Mouse (Mus musculus) heart, embryonic 10.5 days (tissue): ENCODE data around the gene Apol8. TPM values are rescaled to one million over a fixed set of nuclear protein-coding genes. Genes with fewer than 3 reads are reported as not detected.

ENCODE experiments used
- polyA plus RNA-seq: library from polyadenylated mRNA; unstranded; fragments of >200 nt; fragmentation: Nextera tagmentation; extraction: Ambion mirVana; gene quantifications from 2 replicates; pipeline ENCODE4 v1.2.1, GENCODE M21; 2016

Apol8 gene
- polyA plus RNA-seq, 1 experiment from 2014 or later, result 0.16 TPM

Other genes starting within 250 kb of the Apol8 start
- not detected in 2 replicates for gene Apol11a, start 248.7 kb downstream of the Apol8 start, polyA plus RNA-seq
- gene Apol7c, start 223.7 kb downstream of the Apol8 start, polyA plus RNA-seq, result not detected in 2 replicates
- not detected in 2 replicates for gene 1700025B11Rik, start 195.1 kb downstream of the Apol8 start, polyA plus RNA-seq
- gene Apol10b, start 160.9 kb downstream of the Apol8 start, polyA plus RNA-seq, result not detected in 2 replicates
- not detected in 2 replicates for gene Gm36245, start 157.7 kb downstream of the Apol8 start, polyA plus RNA-seq
- gene Apol11b, start 113.7 kb downstream of the Apol8 start, polyA plus RNA-seq, result not detected in 2 replicates
- gene Apol7e, start 58.1 kb downstream of the Apol8 start, polyA plus RNA-seq, result not detected in 2 replicates
- gene Apol9b, start 28.0 kb downstream of the Apol8 start, polyA plus RNA-seq, result not detected in 2 replicates
- gene Myh9, start 85.2 kb upstream of the Apol8 start, polyA plus RNA-seq, result 34.5 and 37.5 TPM in 2 replicates
- 311 and 315 TPM in 2 replicates for gene Txn2, start 172.0 kb upstream of the Apol8 start, polyA plus RNA-seq
- gene Foxred2, start 199.7 kb upstream of the Apol8 start, polyA plus RNA-seq, result 1.7 and 2.8 TPM in 2 replicates
- gene Eif3d, start 213.8 kb upstream of the Apol8 start, polyA plus RNA-seq, result 204 and 225 TPM in 2 replicates